Mouse (Mus musculus) v-Abl transformed pro-B cells (cell line): Measurements from ENCODE around the gene Rusc2.

ENCODE experiments used
- in situ Hi-C, 2 experiments: fragments of 400-800 bp; cut with MboI; formaldehyde crosslinking; loops; one replicate each; pipeline ENCODE4 v1.15.1; 2025; ENCODE audit not compliant: unreplicated experiment in 2 of 2

Rusc2 gene

GRCm38 (mm10) chr4:43381408-43382154 lies at the start of gene Rusc2:
Rusc2 (plus strand) TSS chr4:43381979.
- in situ Hi-C loops, result no loop called here

- in situ Hi-C loops, result no loop called here
Observed at GRCm38 (mm10) chr4:43334771-43335170, 47.0 kb upstream of the Rusc2 start.

GRCm38 (mm10) chr4:43336176-43336575 lies 45.6 kb upstream of the Rusc2 start:
- in situ Hi-C loops, result no loop called here

GRCm38 (mm10) chr4:43340096-43340804 lies 41.5 kb upstream of the Rusc2 start:
- in situ Hi-C loops, result no loop called here

- in situ Hi-C loops, result no loop called here
Observed at GRCm38 (mm10) chr4:43341276-43341891, 40.4 kb upstream of the Rusc2 start.

- in situ Hi-C loops, result no loop called here
Observed at GRCm38 (mm10) chr4:43342443-43342842, 39.3 kb upstream of the Rusc2 start.

GRCm38 (mm10) chr4:43344932-43345331 lies 36.8 kb upstream of the Rusc2 start:
- in situ Hi-C loops, result no loop called here

GRCm38 (mm10) chr4:43349206-43349605 lies 32.6 kb upstream of the Rusc2 start:
- in situ Hi-C loops, result no loop called here

GRCm38 (mm10) chr4:43350038-43350560 lies 31.7 kb upstream of the Rusc2 start:
- in situ Hi-C loops, result no loop called here

GRCm38 (mm10) chr4:43353662-43354061 lies 28.1 kb upstream of the Rusc2 start:
- in situ Hi-C loops, result no loop called here

GRCm38 (mm10) chr4:43364914-43365560 lies 16.7 kb upstream of the Rusc2 start:
- in situ Hi-C loops, result no loop called here

GRCm38 (mm10) chr4:43367295-43367694 lies 14.5 kb upstream of the Rusc2 start:
- in situ Hi-C loops, result no loop called here

- in situ Hi-C loops, result no loop called here
Observed at GRCm38 (mm10) chr4:43367787-43368186, 14.0 kb upstream of the Rusc2 start.

- in situ Hi-C loops, result no loop called here
Observed at GRCm38 (mm10) chr4:43371406-43371805, 10.4 kb upstream of the Rusc2 start.

GRCm38 (mm10) chr4:43372155-43372554 lies 9.6 kb upstream of the Rusc2 start:
- in situ Hi-C loops, result no loop called here

- in situ Hi-C loops, result no loop called here
Observed at GRCm38 (mm10) chr4:43374266-43374665, 7.5 kb upstream of the Rusc2 start.

GRCm38 (mm10) chr4:43379601-43380000 lies 2.2 kb upstream of the Rusc2 start:
- in situ Hi-C loops, result no loop called here

- in situ Hi-C loops, result no loop called here
Observed at GRCm38 (mm10) chr4:43380951-43381350, 828 bp upstream of the Rusc2 start.

- in situ Hi-C loops, result no loop called here
Observed at GRCm38 (mm10) chr4:43382155-43383020, 609 bp downstream of the Rusc2 start.
